Mouse (Mus musculus) midbrain, embryonic 12.5 days (tissue): Measurements from ENCODE around the gene Olfr1042. TPM values are rescaled to one million over a fixed set of nuclear protein-coding genes. Genes with fewer than 3 reads are reported as not detected.
"Not testable (repeated sequence)": the region's sequence is repeated elsewhere in the genome, so short reads cannot be mapped to it uniquely, and the experiment has no call there.

Source experiments
- ATAC-seq: fragments of 200-750 bp; cut with Nextera tagmentation; 2 replicates; pipeline ENCODE4 v1.8.0; 2017; ENCODE audit warnings: low read depth, moderate TSS enrichment, moderate library complexity; ENCODE audit not compliant: low FRiP score
- H3K27ac ChIP-seq: fragments of 300-500 bp; sonication (generic); replicated peaks from 2 replicates; pipeline ENCODE4 v1.5.1; 2016; ENCODE audit warnings: mild to moderate bottlenecking
- H3K27me3 ChIP-seq: fragments of 300-500 bp; sonication (generic); 2 replicates; pipeline ENCODE4 v1.6.1; 2016; ENCODE audit warnings: mild to moderate bottlenecking
- H3K36me3 ChIP-seq: fragments of 300-500 bp; sonication (generic); 2 replicates; pipeline ENCODE4 v1.6.1; 2016
- H3K4me1 ChIP-seq: fragments of 300-500 bp; sonication (generic); 2 replicates; pipeline ENCODE4 v1.6.1; 2016
- H3K4me2 ChIP-seq: fragments of 300-500 bp; sonication (generic); replicated peaks from 2 replicates; pipeline ENCODE4 v1.6.1; 2016; ENCODE audit warnings: mild to moderate bottlenecking, moderate library complexity
- H3K4me3 ChIP-seq: fragments of 300-500 bp; sonication (generic); 2 replicates; pipeline ENCODE4 v1.5.1; 2016; ENCODE audit warnings: mild to moderate bottlenecking
- H3K9ac ChIP-seq: fragments of 300-500 bp; sonication (generic); replicated peaks from 2 replicates; pipeline ENCODE4 v1.6.1; 2016; ENCODE audit warnings: mild to moderate bottlenecking, moderate library complexity
- H3K9me3 ChIP-seq: fragments of 300-500 bp; sonication (generic); 2 replicates; pipeline ENCODE4 v1.6.1; 2016; ENCODE audit warnings: mild to moderate bottlenecking
- WGBS: fragments of 180-500 bp; shearing (Covaris S2); methylation state at CpG from one replicate; pipeline ENCODE4 v1.1.7; 2016; 5-methylcytosine and 5-hydroxymethylcytosine counted together
- polyA plus RNA-seq: library from polyadenylated mRNA; unstranded; fragments of >200 nt; fragmentation: Nextera tagmentation; extraction: Ambion mirVana; gene quantifications from 2 replicates; pipeline ENCODE4 v1.2.1, GENCODE M21; 2016

Gene Olfr1042
- polyA plus RNA-seq, result not detected in 2 replicates

GRCm38 (mm10) chr2:86161738-86162137, at the start of gene Olfr1042:
Gene Olfr1042 (minus strand): TSS chr2:86161838.
- 97% methylated on average over 2 of the region's 2 CpGs for WGBS
- Histone ChIP-seq H3K27me3 (no peaks in the 10 kb centered on the region), H3K36me3 (no peaks in the 10 kb centered on the region), H3K9ac (no peak within 1 kb of the TSS), H3K4me1 (no peaks in the 10 kb centered on the region), H3K27ac (no peak within 1 kb of the TSS), H3K4me3 (no peak within 1 kb of the TSS), H3K4me2 (no peak within 1 kb of the TSS), H3K9me3 (no peaks in the 10 kb centered on the region)
- no peak for ATAC-seq

GRCm38 (mm10) chr2:86202909-86203308, 41.3 kb upstream of the Olfr1042 start, which contains the start of gene Olfr1045:
Gene Olfr1045 (minus strand): TSS chr2:86203009.
- Histone ChIP-seq H3K27me3 (no peaks in the 10 kb centered on the region), H3K36me3 (no peaks in the 10 kb centered on the region), H3K4me2 (no peak within 1 kb of the TSS), H3K9me3 (no peaks in the 10 kb centered on the region), H3K27ac (no peak within 1 kb of the TSS), H3K9ac (no peak within 1 kb of the TSS), H3K4me3 (no peak within 1 kb of the TSS), H3K4me1 (no peaks in the 10 kb centered on the region)
- no peak for ATAC-seq

- Histone ChIP-seq H3K4me1 (no peaks in the 10 kb centered on the region), H3K9me3 (no peaks in the 10 kb centered on the region), H3K27me3 (no peaks in the 10 kb centered on the region), H3K9ac (no peak overlapping the region), H3K4me2 (no peak overlapping the region), H3K36me3 (no peaks in the 10 kb centered on the region), H3K27ac (no peak overlapping the region), H3K4me3 (no peak overlapping the region)
- WGBS, result 74% methylated on average over 1 of the region's 1 CpGs
- ATAC-seq, result no peak
Measured at GRCm38 (mm10) chr2:86195863-86196262, 34.2 kb upstream of the Olfr1042 start.

DNA sequence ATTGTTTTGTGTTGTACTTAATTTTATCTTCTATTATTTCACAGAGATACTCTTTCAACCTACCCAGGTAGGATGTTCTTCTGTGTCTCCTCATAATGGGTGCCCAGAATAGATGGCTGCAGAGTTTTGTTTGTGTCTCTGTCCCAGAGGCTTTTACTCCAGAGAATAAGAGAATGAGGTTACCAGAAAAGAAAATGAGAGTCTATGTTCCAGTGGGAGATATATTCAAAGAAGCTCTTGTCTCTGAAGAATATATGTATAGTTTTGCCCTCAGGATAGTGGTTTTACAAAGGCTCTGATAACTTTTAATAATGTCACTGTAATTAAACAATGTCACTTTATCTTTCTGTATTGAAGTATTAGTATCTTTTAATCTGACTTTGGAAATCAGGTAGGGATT, 23.9 kb upstream of the Olfr1042 start, which contains the start of gene Olfr52:
TSS of gene Olfr52 (minus strand) at position 101 of the 400 bp plus-strand sequence.
- Histone ChIP-seq H3K9me3 (no peaks in the 10 kb centered on the region), H3K27ac (no peak within 1 kb of the TSS), H3K9ac (no peak within 1 kb of the TSS), H3K27me3 (no peaks in the 10 kb centered on the region), H3K36me3 (no peaks in the 10 kb centered on the region), H3K4me2 (no peak within 1 kb of the TSS), H3K4me1 (no peaks in the 10 kb centered on the region), H3K4me3 (no peak within 1 kb of the TSS)
- no peak for ATAC-seq

DNA sequence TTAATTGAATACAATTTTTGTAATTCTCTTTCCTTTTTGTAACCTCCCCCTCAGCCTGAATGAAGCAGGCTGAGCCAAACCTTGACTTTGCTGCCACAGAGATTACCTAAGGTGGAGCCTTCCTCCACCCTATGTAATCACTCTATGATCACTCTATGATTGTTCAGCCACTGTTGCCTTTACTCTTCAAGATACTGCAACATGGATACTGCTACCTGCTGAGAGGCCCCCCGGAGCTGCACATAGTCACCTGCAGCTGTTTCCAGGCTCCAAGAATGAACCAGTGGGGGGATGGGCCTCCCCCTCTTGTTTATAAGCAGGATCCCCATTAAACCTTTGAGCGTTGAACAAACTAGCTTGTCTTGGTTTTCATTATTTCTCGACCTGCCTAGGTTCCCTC, 18.3 kb upstream of the Olfr1042 start:
- no peak for ATAC-seq
- H3K36me3 ChIP-seq, result no peaks in the 10 kb centered on the region
- H3K9ac ChIP-seq, result no peak overlapping the region
- no peak overlapping the region for H3K4me2 ChIP-seq
- H3K4me1 ChIP-seq, result no peaks in the 10 kb centered on the region
- no peaks in the 10 kb centered on the region for H3K27me3 ChIP-seq
- H3K9me3 ChIP-seq, result no peaks in the 10 kb centered on the region
- WGBS, result 73% methylated on average over 3 of the region's 3 CpGs
- H3K4me3 ChIP-seq, result no peak overlapping the region
- no peak overlapping the region for H3K27ac ChIP-seq

DNA sequence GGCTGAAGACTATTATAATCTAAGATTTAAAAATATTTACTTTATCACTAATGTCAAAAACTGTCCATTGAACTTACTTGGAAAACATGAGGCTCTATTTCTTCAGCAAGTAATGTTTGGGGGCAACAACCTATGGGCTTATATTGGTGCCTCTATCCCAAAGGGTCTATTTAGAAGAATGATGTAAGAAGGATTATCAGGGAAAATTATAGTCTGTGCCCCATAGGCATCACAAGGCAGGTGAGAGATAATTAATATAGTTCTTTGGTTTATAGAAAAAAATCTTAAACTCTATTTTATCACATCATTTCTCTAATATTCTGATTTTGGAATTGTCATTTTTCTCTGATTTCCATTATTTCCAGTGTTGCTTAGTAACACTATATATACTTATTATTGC, 16.1 kb upstream of the Olfr1042 start, which contains the start of gene Olfr1044:
TSS of gene Olfr1044 (minus strand) at position 101 of the 400 bp plus-strand sequence.
- no peak within 1 kb of the TSS for H3K9ac ChIP-seq

GRCm38 (mm10) chr2:86175422-86175821, 13.8 kb upstream of the Olfr1042 start:
- not testable (repeated sequence) for H3K9ac ChIP-seq, H3K27me3 ChIP-seq, H3K9me3 ChIP-seq, H3K4me1 ChIP-seq, ATAC-seq, H3K36me3 ChIP-seq, H3K4me3 ChIP-seq, H3K4me2 ChIP-seq, H3K27ac ChIP-seq
- 81% methylated on average over 7 of the region's 7 CpGs for WGBS

More for the DNA sequence above, 16.1 kb upstream of the Olfr1042 start, which contains the start of gene Olfr1044:
- Histone ChIP-seq H3K27ac (no peak within 1 kb of the TSS), H3K4me3 (no peak within 1 kb of the TSS), H3K9me3 (no peaks in the 10 kb centered on the region), H3K36me3 (no peaks in the 10 kb centered on the region), H3K4me2 (no peak within 1 kb of the TSS), H3K27me3 (no peaks in the 10 kb centered on the region), H3K4me1 (no peaks in the 10 kb centered on the region)
- no peak for ATAC-seq

DNA sequence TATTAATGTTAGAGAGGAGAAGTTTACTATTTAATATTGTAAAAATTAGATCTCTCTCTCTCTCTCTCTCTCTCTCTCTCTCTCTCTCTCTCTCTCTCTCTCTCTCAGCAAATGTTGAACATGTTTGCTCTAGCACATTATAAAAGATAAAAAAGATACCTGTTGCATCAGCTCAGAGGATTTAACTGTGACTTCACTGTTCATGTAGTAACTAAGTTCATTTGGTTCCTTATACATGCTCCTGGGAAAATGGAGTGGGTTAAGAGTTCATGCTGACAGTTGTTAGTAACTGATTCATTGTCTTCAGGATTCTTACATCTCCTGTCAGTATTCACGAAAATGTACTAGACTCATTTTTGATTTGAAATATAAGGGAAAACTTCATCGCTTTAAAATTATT, 5.8 kb upstream of the Olfr1042 start, which contains the start of gene Olfr1043:
TSS of gene Olfr1043 (minus strand) at position 101 of the 400 bp plus-strand sequence.
- Histone ChIP-seq H3K4me2 (no peak within 1 kb of the TSS), H3K4me1 (no peaks in the 10 kb centered on the region), H3K27ac (no peak within 1 kb of the TSS), H3K36me3 (no peaks in the 10 kb centered on the region), H3K4me3 (no peak within 1 kb of the TSS), H3K9me3 (no peaks in the 10 kb centered on the region), H3K27me3 (no peaks in the 10 kb centered on the region), H3K9ac (no peak within 1 kb of the TSS)
- 86% methylated on average over 2 of the region's 2 CpGs for WGBS
- no peak for ATAC-seq

- 91% methylated on average over 1 of the region's 1 CpGs for WGBS
- Histone ChIP-seq H3K36me3 (no peaks in the 10 kb centered on the region), H3K9ac (no peak within 1 kb of the TSS), H3K9me3 (no peaks in the 10 kb centered on the region), H3K4me3 (no peak within 1 kb of the TSS), H3K27me3 (no peaks in the 10 kb centered on the region), H3K4me1 (no peaks in the 10 kb centered on the region), H3K4me2 (no peak within 1 kb of the TSS), H3K27ac (no peak within 1 kb of the TSS)
- ATAC-seq, result no peak
Measured at GRCm38 (mm10) chr2:86146632-86147031, 15.0 kb downstream of the Olfr1042 start, which contains the start of gene Olfr1040. Gene Olfr1040 (minus strand): TSS chr2:86146732.

- no peak for ATAC-seq
- H3K27ac ChIP-seq, result no peak within 1 kb of the TSS
- H3K4me2 ChIP-seq, result no peak within 1 kb of the TSS
- H3K36me3 ChIP-seq, result no peaks in the 10 kb centered on the region
- no peak within 1 kb of the TSS for H3K4me3 ChIP-seq
- H3K9ac ChIP-seq, result no peak within 1 kb of the TSS
- no peaks in the 10 kb centered on the region for H3K9me3 ChIP-seq
- no peaks in the 10 kb centered on the region for H3K27me3 ChIP-seq
- WGBS, result 96% methylated on average over 1 of the region's 1 CpGs
- no peaks in the 10 kb centered on the region for H3K4me1 ChIP-seq
Measured at GRCm38 (mm10) chr2:86135828-86136227, 25.8 kb downstream of the Olfr1042 start, which contains the start of gene Olfr1039. Gene Olfr1039 (minus strand): TSS chr2:86135928.

Other genes starting within 250 kb of the Olfr1042 start
- not detected in 2 replicates for gene Olfr1025-ps1, start 246.6 kb downstream of the Olfr1042 start, polyA plus RNA-seq
- gene Olfr1026, start 240.3 kb downstream of the Olfr1042 start, polyA plus RNA-seq, result not detected in 2 replicates
- gene Olfr1028, start 211.4 kb downstream of the Olfr1042 start, polyA plus RNA-seq, result not detected in 2 replicates
- gene Olfr1029, start 187.9 kb downstream of the Olfr1042 start, polyA plus RNA-seq, result not detected in 2 replicates
- gene Olfr1030, start 182.6 kb downstream of the Olfr1042 start, polyA plus RNA-seq, result not detected in 2 replicates
- not detected in 2 replicates for gene Olfr1031, start 171.5 kb downstream of the Olfr1042 start, polyA plus RNA-seq
- not detected in 2 replicates for gene Olfr1032, start 156.3 kb downstream of the Olfr1042 start, polyA plus RNA-seq
- gene Olfr1033, start 141.2 kb downstream of the Olfr1042 start, polyA plus RNA-seq, result not detected in 2 replicates
- gene Olfr1034, start 116.0 kb downstream of the Olfr1042 start, polyA plus RNA-seq, result 0.05 TPM in 1 of 2 replicates, not detected in the other
- gene Olfr1036, start 87.8 kb downstream of the Olfr1042 start, polyA plus RNA-seq, result not detected in 2 replicates
- not detected in 2 replicates for gene Olfr1037, start 74.5 kb downstream of the Olfr1042 start, polyA plus RNA-seq
- gene Olfr1039, start 25.9 kb downstream of the Olfr1042 start, polyA plus RNA-seq, result not detected in 2 replicates
- not detected in 2 replicates for gene Olfr1040, start 15.1 kb downstream of the Olfr1042 start, polyA plus RNA-seq
- not detected in 2 replicates for gene Olfr1043, start 5.7 kb upstream of the Olfr1042 start, polyA plus RNA-seq
- not detected in 2 replicates for gene Olfr1044, start 16.0 kb upstream of the Olfr1042 start, polyA plus RNA-seq
- not detected in 2 replicates for gene Olfr52, start 23.8 kb upstream of the Olfr1042 start, polyA plus RNA-seq
- not detected in 2 replicates for gene Olfr1045, start 41.2 kb upstream of the Olfr1042 start, polyA plus RNA-seq
- gene Olfr1046, start 57.5 kb upstream of the Olfr1042 start, polyA plus RNA-seq, result not detected in 2 replicates
- gene Olfr1047, start 69.6 kb upstream of the Olfr1042 start, polyA plus RNA-seq, result not detected in 2 replicates
- gene Olfr1048, start 78.5 kb upstream of the Olfr1042 start, polyA plus RNA-seq, result not detected in 2 replicates
- not detected in 2 replicates for gene Olfr1049, start 96.5 kb upstream of the Olfr1042 start, polyA plus RNA-seq
- not detected in 2 replicates for gene Olfr1051, start 117.2 kb upstream of the Olfr1042 start, polyA plus RNA-seq
- not detected in 2 replicates for gene Olfr1052, start 130.6 kb upstream of the Olfr1042 start, polyA plus RNA-seq
- gene Olfr1053, start 153.4 kb upstream of the Olfr1042 start, polyA plus RNA-seq, result not detected in 2 replicates
- not detected in 2 replicates for gene Olfr1054, start 173.6 kb upstream of the Olfr1042 start, polyA plus RNA-seq
- gene Olfr1055, start 188.4 kb upstream of the Olfr1042 start, polyA plus RNA-seq, result not detected in 2 replicates
- not detected in 2 replicates for gene Olfr1056, start 200.6 kb upstream of the Olfr1042 start, polyA plus RNA-seq
- not detected in 2 replicates for gene Olfr1057, start 216.6 kb upstream of the Olfr1042 start, polyA plus RNA-seq
- not detected in 2 replicates for gene Olfr1058, start 226.7 kb upstream of the Olfr1042 start, polyA plus RNA-seq